Mouse (Mus musculus) CH12.LX (cell line): Measurements from ENCODE around the gene Mgp. TPM values are rescaled to one million over a fixed set of nuclear protein-coding genes. Genes with fewer than 3 reads are reported as not detected.

Experiments
- DNase-seq: peaks from one replicate; pipeline ENCODE4 v3.0.0-alpha.2; 2013; ENCODE audit errors: extremely low read depth
- H3K27ac ChIP-seq: 2 replicates; pipeline ENCODE4 v1.5.1; 2012; ENCODE audit warnings: low read depth, mild to moderate bottlenecking, control low read depth, moderate library complexity; ENCODE audit not compliant: insufficient read depth
- H3K27me3 ChIP-seq: replicated peaks from 2 replicates; pipeline ENCODE3; 2012; ENCODE audit warnings: inconsistent platforms
- H3K36me3 ChIP-seq, 2 experiments: replicated peaks in 1 of 2; 2 replicates each; pipeline versions ENCODE3 to v1.6.1; 2012; ENCODE audit warnings: inconsistent platforms in 1 of 2, low read length in 1 of 2, mild to moderate bottlenecking in 1 of 2, mixed read lengths in 1 of 2, moderate library complexity in 1 of 2; ENCODE audit not compliant: control insufficient read depth in 1 of 2, insufficient read depth in 1 of 2
- H3K4me1 ChIP-seq, 2 experiments: 2 replicates each; pipeline ENCODE4 v1.6.1; 2012; ENCODE audit warnings: inconsistent platforms in 1 of 2, moderate library complexity in 1 of 2; ENCODE audit not compliant: insufficient read depth in 2 of 2, control insufficient read depth in 1 of 2
- H3K4me2 ChIP-seq: 2 replicates; pipeline ENCODE4 v1.6.1; 2012; ENCODE audit warnings: low read depth, mild to moderate bottlenecking, control low read depth; ENCODE audit not compliant: poor library complexity, insufficient read depth, severe bottlenecking
- H3K4me3 ChIP-seq, 3 experiments: fragments of 150-350 bp in 1 of 3; sonication (generic) in 1 of 3; replicated peaks in 1 of 3; 2 replicates each; pipeline versions ENCODE3 to v1.5.1; 2011 to 2012; ENCODE audit warnings: low read depth in 2 of 3, low read length in 2 of 3, mild to moderate bottlenecking in 2 of 3, moderate library complexity in 2 of 3, control low read depth in 1 of 3, improper control_type of control experiment in 1 of 3, inconsistent platforms in 1 of 3, mixed read lengths in 1 of 3; ENCODE audit not compliant: poor library complexity in 1 of 3
- H3K79me2 ChIP-seq: replicated peaks from 2 replicates; pipeline ENCODE4 v1.6.1; 2012; ENCODE audit warnings: mild to moderate bottlenecking, moderate library complexity; ENCODE audit not compliant: control insufficient read depth, poor library complexity, insufficient read depth, severe bottlenecking; ENCODE audit errors: extremely low read depth
- H3K9ac ChIP-seq: 2 replicates; pipeline ENCODE4 v1.6.1; 2012; ENCODE audit warnings: low read depth, mild to moderate bottlenecking, control low read depth, moderate library complexity; ENCODE audit not compliant: insufficient read depth
- H3K9me3 ChIP-seq: replicated peaks from 2 replicates; pipeline ENCODE3; 2012; ENCODE audit warnings: low read length, inconsistent platforms, mixed read lengths
- CHD2 ChIP-seq: IDR thresholded peaks from 2 replicates; pipeline ENCODE4 v1.6.1; 2011; ENCODE audit warnings: low read length, improper control_type of control experiment
- CTCF ChIP-seq, 2 experiments: IDR thresholded peaks in 1 of 2; conservative IDR thresholded peaks in 1 of 2; 2 replicates each; pipeline ENCODE4 v1.5.1; 2011 to 2012; ENCODE audit warnings: low read depth in 2 of 2, low read length in 2 of 2, improper control_type of control experiment in 1 of 2, inconsistent platforms in 1 of 2, mild to moderate bottlenecking in 1 of 2, moderate library complexity in 1 of 2
- E2F4 ChIP-seq: IDR thresholded peaks from 2 replicates; pipeline ENCODE4 v1.6.1; 2011; ENCODE audit warnings: low read depth, low read length, improper control_type of control experiment; ENCODE audit not compliant: insufficient replicate concordance
- ETS1 ChIP-seq: conservative IDR thresholded peaks from 2 replicates; pipeline ENCODE4 v1.6.1; 2012; ENCODE audit warnings: low read depth, mild to moderate bottlenecking, inconsistent platforms, low read length, improper control_type of control experiment, moderate library complexity
- HCFC1 ChIP-seq: IDR thresholded peaks from 2 replicates; pipeline ENCODE4 v1.6.1; 2012; ENCODE audit warnings: low read depth, mild to moderate bottlenecking, inconsistent platforms, low read length, improper control_type of control experiment
- IRF4 ChIP-seq: IDR thresholded peaks from 2 replicates; pipeline ENCODE4 v1.6.1; 2014; ENCODE audit warnings: low read depth, mild to moderate bottlenecking, inconsistent platforms, low read length, improper control_type of control experiment
- MEF2A ChIP-seq: IDR thresholded peaks from 2 replicates; pipeline ENCODE4 v1.6.1; 2014; ENCODE audit warnings: low read depth, mild to moderate bottlenecking, inconsistent platforms, low read length, improper control_type of control experiment, borderline replicate concordance
- MXI1 ChIP-seq: IDR thresholded peaks from 2 replicates; pipeline ENCODE4 v1.6.1; 2011; ENCODE audit warnings: mild to moderate bottlenecking, low read depth, low read length, improper control_type of control experiment
- NELFE ChIP-seq: IDR thresholded peaks from 2 replicates; pipeline ENCODE4 v1.6.1; 2011; ENCODE audit warnings: low read depth, low read length, improper control_type of control experiment
- NRF1 ChIP-seq: IDR thresholded peaks from 2 replicates; pipeline ENCODE4 v1.6.1; 2014; ENCODE audit warnings: low read depth, mild to moderate bottlenecking, inconsistent platforms, low read length, improper control_type of control experiment, moderate library complexity
- POLR2A ChIP-seq: IDR thresholded peaks from 2 replicates; pipeline ENCODE4 v1.6.1; 2011; ENCODE audit warnings: low read depth, mild to moderate bottlenecking, improper control_type of control experiment, low read length
- POLR2AphosphoS2 ChIP-seq: IDR thresholded peaks from 2 replicates; pipeline ENCODE4 v1.6.1; 2011; ENCODE audit warnings: low read depth, low read length, improper control_type of control experiment
- RAD21 ChIP-seq: IDR thresholded peaks from 2 replicates; pipeline ENCODE4 v1.6.1; 2011; ENCODE audit warnings: low read depth, mild to moderate bottlenecking, low read length, improper control_type of control experiment, moderate library complexity
- RCOR1 ChIP-seq: conservative IDR thresholded peaks from 2 replicates; pipeline ENCODE4 v1.6.1; 2012; ENCODE audit warnings: low read depth, mild to moderate bottlenecking, inconsistent platforms, low read length, improper control_type of control experiment
- TBP ChIP-seq: conservative IDR thresholded peaks from 2 replicates; pipeline ENCODE4 v1.6.1; 2011; ENCODE audit warnings: low read depth, low read length, improper control_type of control experiment
- TCF12 ChIP-seq: IDR thresholded peaks from 2 replicates; pipeline ENCODE4 v1.6.1; 2014; ENCODE audit warnings: low read depth, mild to moderate bottlenecking, inconsistent platforms, low read length, improper control_type of control experiment
- USF1 ChIP-seq: IDR thresholded peaks from 2 replicates; pipeline ENCODE4 v1.6.1; 2014; ENCODE audit warnings: low read depth, mild to moderate bottlenecking, inconsistent platforms, low read length, improper control_type of control experiment
- ZNF384 ChIP-seq: IDR thresholded peaks from 2 replicates; pipeline ENCODE4 v1.6.1; 2012; ENCODE audit warnings: low read depth, low read length, improper control_type of control experiment, inconsistent platforms
- dilution Hi-C: fragments of 300-500 bp; cut with MboI; formaldehyde crosslinking; loops from 2 replicates; pipeline ENCODE4 v1.14.3; 2020; ENCODE audit warnings: low sequenced_read_pairs; ENCODE audit not compliant: extremely low pct_unique_long_range_greater_than_20kb, extremely low pct_ligation_motif_present
- in situ Hi-C: fragments of 300-500 bp; cut with MboI; formaldehyde crosslinking; loops from 3 replicates; pipeline ENCODE4 v1.14.3; 2019; ENCODE audit warnings: low sequenced_read_pairs, low pct_ligation_motif_present, low pct_unique_long_range_greater_than_20kb, mixed read lengths
- polyA plus RNA-seq: library from polyadenylated mRNA; unstranded; fragments of >175 nt; gene quantifications from 2 replicates; pipeline ENCODE4 v1.2.1, GENCODE M21; 2012; ENCODE audit warnings: low read depth; ENCODE audit not compliant: insufficient read length
- total RNA-seq, 2 experiments: library from RNA; depleted of rRNA; stranded (reverse); fragments of 300-350 nt in 1 of 2; fragments of >200 nt in 1 of 2; gene quantifications; 2 replicates each; pipeline ENCODE4 v1.2.3; 2012 to 2014

The Mgp gene
- total and polyA plus RNA-seq, 3 experiments = not detected

- H3K79me2 ChIP-seq = no peaks in the 10 kb centered on the region
- H3K9ac ChIP-seq = no peak overlapping the region
- TF ChIP-seq RCOR1 = no peak
- TF ChIP-seq MEF2A = no peak
- TF ChIP-seq ETS1 = no peak
- TF ChIP-seq USF1 = no peak
- TF ChIP-seq MXI1 = no peak
- no peak for TF ChIP-seq POLR2A
- no peak for TF ChIP-seq IRF4
- TF ChIP-seq E2F4 = no peak
- no peak for TF ChIP-seq ZNF384
- TF ChIP-seq NRF1 = no peak
- no peak for TF ChIP-seq TCF12
- TF ChIP-seq CTCF (conservative IDR thresholded peaks at IDR 0.05 in 1 of 2, IDR thresholded peaks at IDR 0.05 in 1 of 2; ENCODE audit: low read depth in 2 of 2, low read length in 2 of 2) = no peak
- TF ChIP-seq HCFC1 = no peak
- no peak for TF ChIP-seq TBP
- DNase-seq = no peak
- H3K27ac ChIP-seq = no peak overlapping the region
- no peak overlapping the region for H3K4me2 ChIP-seq
- in situ Hi-C loops = no loop called here
- peaks cover 0 to 16% of the 10 kb centered on the region in 2 experiments for H3K36me3 ChIP-seq
- peaks cover 0 to 19% of the 10 kb centered on the region in 2 experiments; a peak in 2 of 4 replicates for H3K4me1 ChIP-seq
- no peak overlapping the region for H3K4me3 ChIP-seq
- H3K27me3 ChIP-seq = no peaks in the 10 kb centered on the region
- H3K9me3 ChIP-seq = no peaks in the 10 kb centered on the region
- dilution Hi-C loops = no loop called here
These were observed 24.9 kb upstream of the Mgp start for GRCm38 (mm10) chr6:136900369-136901009.

DNA sequence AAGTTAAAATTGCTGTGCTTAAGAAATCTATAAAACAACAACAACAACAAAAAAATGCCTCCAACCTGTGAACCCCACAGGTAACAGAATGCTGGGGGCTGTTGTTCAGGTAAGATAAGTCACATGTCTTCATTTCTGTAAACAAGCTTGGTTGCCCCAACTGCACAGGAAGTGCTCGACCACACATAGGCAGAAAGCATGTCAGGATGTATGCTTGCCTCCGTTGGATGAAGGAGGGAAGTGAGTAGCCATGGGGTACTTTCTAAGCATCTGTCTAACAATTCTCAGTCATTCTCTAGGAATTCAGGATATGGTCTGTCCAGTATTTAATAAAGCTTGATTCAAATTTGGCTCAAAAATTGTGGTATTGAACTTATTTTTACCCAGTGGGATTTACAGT, 23.3 kb upstream of the Mgp start:
- Histone ChIP-seq H3K79me2 (no peaks in the 10 kb centered on the region), H3K9ac (no peak overlapping the region), H3K9me3 (no peaks in the 10 kb centered on the region), H3K4me3 (no peak overlapping the region), H3K4me1 (peaks cover 0 to 19% of the 10 kb centered on the region in 2 experiments; a peak in 2 of 4 replicates), H3K36me3 (peaks cover 0 to 15% of the 10 kb centered on the region in 2 experiments), H3K27ac (no peak overlapping the region), H3K4me2 (no peak overlapping the region), H3K27me3 (no peaks in the 10 kb centered on the region)
- no peak for DNase-seq
- in situ Hi-C loops (no loop called here), dilution Hi-C loops (no loop called here)
- TF ChIP-seq MEF2A (no peak), POLR2AphosphoS2 (no peak), E2F4 (no peak), POLR2A (no peak), NRF1 (no peak), CHD2 (no peak), RAD21 (no peak), USF1 (no peak), MXI1 (no peak), NELFE (no peak)
